Mouse (Mus musculus): Measurements from ENCODE around the gene Sgta. TPM values are rescaled to one million over a fixed set of nuclear protein-coding genes. Genes with fewer than 3 reads are reported as not detected.

Sgta gene
- total and polyA plus RNA-seq, 3 experiments: 52.4 to 178 (median 71.1) TPM

DNA sequence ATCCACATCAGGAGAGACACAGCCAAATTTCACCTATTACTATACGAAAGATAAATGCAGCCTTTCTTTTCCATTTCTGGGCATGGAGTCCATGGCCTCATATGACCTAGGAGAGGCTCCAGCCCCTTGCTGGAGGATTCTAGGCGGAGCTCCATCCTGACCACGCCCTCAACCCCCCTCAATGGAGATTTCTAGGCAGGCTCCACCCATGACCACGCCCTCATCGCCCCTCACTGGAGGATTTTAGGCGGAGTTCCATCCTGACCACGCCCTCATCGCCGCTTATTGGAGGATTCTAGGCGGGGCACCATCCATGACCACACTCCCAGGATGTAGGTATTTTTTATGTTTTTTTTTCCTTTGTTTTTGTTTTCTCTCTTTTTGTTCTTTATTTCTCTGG is 41.7 kb downstream of the Sgta start:
- H3K4me3 ChIP-seq (ENCODE audit: low read depth, low read length): no peak overlapping the region
- H3K27me3 ChIP-seq (ENCODE audit: insufficient read depth, low read length): peaks cover 33% of the 10 kb centered on the region
- DNase-seq (ENCODE audit: low spot score) (no peak), ATAC-seq (ENCODE audit: extremely low read depth, insufficient number of reproducible peaks, low FRiP score, poor library complexity, severe bottlenecking) (no peak)
- peaks cover 24% of the 10 kb centered on the region for H3K4me1 ChIP-seq (ENCODE audit: insufficient read depth, low read depth, low read length)
- no peaks in the 10 kb centered on the region for H3K36me3 ChIP-seq (replicated peaks)
- no peaks in the 10 kb centered on the region for H3K9me3 ChIP-seq (replicated peaks)
- TF ChIP-seq CTCF (IDR thresholded peaks at IDR 0.05; ENCODE audit: low read depth, low read length): no peak
- TF ChIP-seq POLR2AphosphoS5 (IDR thresholded peaks at IDR 0.05; ENCODE audit: insufficient replicate concordance, low read depth, low read length): no peak
- no peak for TF ChIP-seq GATA2 (IDR thresholded peaks at IDR 0.05; ENCODE audit: borderline replicate concordance, low read depth, low read length)
- TF ChIP-seq GATA1 (IDR thresholded peaks at IDR 0.05; ENCODE audit: borderline replicate concordance, low read length): no peak
- TF ChIP-seq TAL1 (conservative IDR thresholded peaks at IDR 0.05; ENCODE audit: low read depth, low read length): no peak

- TF ChIP-seq CTCF (IDR thresholded peaks at IDR 0.05; ENCODE audit: low read depth, low read length) (peak; percentile 94), POLR2AphosphoS5 (IDR thresholded peaks at IDR 0.05; ENCODE audit: insufficient replicate concordance, low read depth, low read length) (no peak)
- H3K27me3 ChIP-seq (ENCODE audit: insufficient read depth, low read length): peaks cover 30% of the 10 kb centered on the region
- no peaks in the 10 kb centered on the region for H3K9me3 ChIP-seq (replicated peaks)
- peaks cover 25% of the 10 kb centered on the region for H3K4me1 ChIP-seq (ENCODE audit: insufficient read depth, low read depth, low read length)
- no peak overlapping the region for H3K4me3 ChIP-seq (ENCODE audit: low read depth, low read length)
- no peaks in the 10 kb centered on the region for H3K36me3 ChIP-seq (replicated peaks)
- no peak for ATAC-seq (ENCODE audit: extremely low read depth, insufficient number of reproducible peaks, low FRiP score, poor library complexity, severe bottlenecking)
- peak; percentile 75 for DNase-seq (ENCODE audit: low spot score)
Observed at GRCm38 (mm10) chr10:81016645-81017044, 43.3 kb downstream of the Sgta start.

- Histone ChIP-seq H3K9me3 (replicated peaks) (no peaks in the 10 kb centered on the region), H3K36me3 (replicated peaks) (no peaks in the 10 kb centered on the region), H3K4me1 (ENCODE audit: insufficient read depth, low read depth, low read length) (peaks cover 28% of the 10 kb centered on the region), H3K4me3 (ENCODE audit: low read depth, low read length) (no peak overlapping the region), H3K27me3 (ENCODE audit: insufficient read depth, low read length) (peaks cover 27% of the 10 kb centered on the region)
- no peak for DNase-seq (ENCODE audit: low spot score)
- ATAC-seq (ENCODE audit: extremely low read depth, insufficient number of reproducible peaks, low FRiP score, poor library complexity, severe bottlenecking): no peak
- no peak for TF ChIP-seq GATA1 (IDR thresholded peaks at IDR 0.05; ENCODE audit: borderline replicate concordance, low read length)
- no peak for TF ChIP-seq TAL1 (conservative IDR thresholded peaks at IDR 0.05; ENCODE audit: low read depth, low read length)
Observed at GRCm38 (mm10) chr10:81015666-81016065, 44.3 kb downstream of the Sgta start.

GRCm38 (mm10) chr10:81014393-81015384 is 45.3 kb downstream of the Sgta start, which contains the start of gene Gng7:
Gene Gng7 (minus strand): TSS chr10:81014945.
- peak within 1 kb of the TSS; percentile 67 for H3K4me3 ChIP-seq (ENCODE audit: low read depth, low read length)
- no peaks in the 10 kb centered on the region for H3K9me3 ChIP-seq (replicated peaks)
- ATAC-seq (ENCODE audit: extremely low read depth, insufficient number of reproducible peaks, low FRiP score, poor library complexity, severe bottlenecking): peak; percentile 95
- DNase-seq (ENCODE audit: low spot score): peak; percentile 95
- peaks cover 25% of the 10 kb centered on the region for H3K27me3 ChIP-seq (ENCODE audit: insufficient read depth, low read length)
- H3K4me1 ChIP-seq (ENCODE audit: insufficient read depth, low read depth, low read length): peaks cover 28% of the 10 kb centered on the region
- H3K36me3 ChIP-seq (replicated peaks): no peaks in the 10 kb centered on the region
- TF ChIP-seq GATA1 (IDR thresholded peaks at IDR 0.05; ENCODE audit: borderline replicate concordance, low read length) (no peak), GATA2 (IDR thresholded peaks at IDR 0.05; ENCODE audit: borderline replicate concordance, low read depth, low read length) (no peak), CTCF (IDR thresholded peaks at IDR 0.05; ENCODE audit: low read depth, low read length) (no peak), TAL1 (conservative IDR thresholded peaks at IDR 0.05; ENCODE audit: low read depth, low read length) (no peak), POLR2AphosphoS5 (IDR thresholded peaks at IDR 0.05; ENCODE audit: insufficient replicate concordance, low read depth, low read length) (no peak)

GRCm38 (mm10) chr10:81010851-81011250 is 49.1 kb downstream of the Sgta start:
- H3K9me3 ChIP-seq (replicated peaks): no peaks in the 10 kb centered on the region
- no peaks in the 10 kb centered on the region for H3K36me3 ChIP-seq (replicated peaks)
- peak overlapping the region; percentile 20; the same call in 1 of the 2 replicates for H3K4me3 ChIP-seq (ENCODE audit: low read depth, low read length)
- TF ChIP-seq GATA2 (IDR thresholded peaks at IDR 0.05; ENCODE audit: borderline replicate concordance, low read depth, low read length) (no peak), GATA1 (IDR thresholded peaks at IDR 0.05; ENCODE audit: borderline replicate concordance, low read length) (no peak), POLR2AphosphoS5 (IDR thresholded peaks at IDR 0.05; ENCODE audit: insufficient replicate concordance, low read depth, low read length) (no peak), TAL1 (conservative IDR thresholded peaks at IDR 0.05; ENCODE audit: low read depth, low read length) (no peak), CTCF (IDR thresholded peaks at IDR 0.05; ENCODE audit: low read depth, low read length) (no peak)
- no peak for ATAC-seq (ENCODE audit: extremely low read depth, insufficient number of reproducible peaks, low FRiP score, poor library complexity, severe bottlenecking)
- peaks cover 31% of the 10 kb centered on the region for H3K4me1 ChIP-seq (ENCODE audit: insufficient read depth, low read depth, low read length)
- H3K27me3 ChIP-seq (ENCODE audit: insufficient read depth, low read length): peaks cover 41% of the 10 kb centered on the region
- DNase-seq (ENCODE audit: low spot score): no peak

- H3K27me3 ChIP-seq (ENCODE audit: insufficient read depth, low read length): peaks cover 39% of the 10 kb centered on the region
- no peaks in the 10 kb centered on the region for H3K9me3 ChIP-seq (replicated peaks)
- no peak overlapping the region for H3K4me3 ChIP-seq (ENCODE audit: low read depth, low read length)
- H3K4me1 ChIP-seq (ENCODE audit: insufficient read depth, low read depth, low read length): peaks cover 10% of the 10 kb centered on the region
- no peak for TF ChIP-seq GATA2 (IDR thresholded peaks at IDR 0.05; ENCODE audit: borderline replicate concordance, low read depth, low read length)
- no peak for TF ChIP-seq POLR2AphosphoS5 (IDR thresholded peaks at IDR 0.05; ENCODE audit: insufficient replicate concordance, low read depth, low read length)
- no peak for TF ChIP-seq GATA1 (IDR thresholded peaks at IDR 0.05; ENCODE audit: borderline replicate concordance, low read length)
- no peak for TF ChIP-seq CTCF (IDR thresholded peaks at IDR 0.05; ENCODE audit: low read depth, low read length)
- TF ChIP-seq TAL1 (conservative IDR thresholded peaks at IDR 0.05; ENCODE audit: low read depth, low read length): no peak
- no peaks in the 10 kb centered on the region for H3K36me3 ChIP-seq (replicated peaks)
- ATAC-seq (ENCODE audit: extremely low read depth, insufficient number of reproducible peaks, low FRiP score, poor library complexity, severe bottlenecking) (no peak), DNase-seq (ENCODE audit: low spot score) (no peak)
Observed at GRCm38 (mm10) chr10:81007240-81007639, 52.7 kb downstream of the Sgta start.
